Mouse (Mus musculus): Measurements from ENCODE around the gene Cfd. TPM values are rescaled to one million over a fixed set of nuclear protein-coding genes. Genes with fewer than 3 reads are reported as not detected.

Cfd gene
- polyA plus RNA-seq, 1 experiment from 2014 or later: not detected

- no peaks in the 10 kb centered on the region for H3K9me3 ChIP-seq (replicated peaks)
- peak overlapping the region; percentile 80 for H3K4me2 ChIP-seq
- peaks cover 34% of the 10 kb centered on the region for H3K36me3 ChIP-seq
- H3K4me1 ChIP-seq (replicated peaks): peaks cover 67% of the 10 kb centered on the region
- 22% methylated on average over 9 of the region's 9 CpGs for WGBS
- peak overlapping the region; percentile 98 for H3K27ac ChIP-seq (ENCODE audit: poor library complexity, severe bottlenecking)
- H3K4me3 ChIP-seq: peak overlapping the region; percentile 94
- H3K9ac ChIP-seq: peak overlapping the region; percentile 96
- no peak for ATAC-seq (ENCODE audit: insufficient number of reproducible peaks, low FRiP score)
- 0 out of 2 replicates have a peak, but pooled peaks cover 2% of the 10 kb centered on the region for H3K27me3 ChIP-seq (replicated peaks)
These were observed 38.5 kb downstream of the Cfd start for GRCm38 (mm10) chr10:79928907-79929701.

DNA sequence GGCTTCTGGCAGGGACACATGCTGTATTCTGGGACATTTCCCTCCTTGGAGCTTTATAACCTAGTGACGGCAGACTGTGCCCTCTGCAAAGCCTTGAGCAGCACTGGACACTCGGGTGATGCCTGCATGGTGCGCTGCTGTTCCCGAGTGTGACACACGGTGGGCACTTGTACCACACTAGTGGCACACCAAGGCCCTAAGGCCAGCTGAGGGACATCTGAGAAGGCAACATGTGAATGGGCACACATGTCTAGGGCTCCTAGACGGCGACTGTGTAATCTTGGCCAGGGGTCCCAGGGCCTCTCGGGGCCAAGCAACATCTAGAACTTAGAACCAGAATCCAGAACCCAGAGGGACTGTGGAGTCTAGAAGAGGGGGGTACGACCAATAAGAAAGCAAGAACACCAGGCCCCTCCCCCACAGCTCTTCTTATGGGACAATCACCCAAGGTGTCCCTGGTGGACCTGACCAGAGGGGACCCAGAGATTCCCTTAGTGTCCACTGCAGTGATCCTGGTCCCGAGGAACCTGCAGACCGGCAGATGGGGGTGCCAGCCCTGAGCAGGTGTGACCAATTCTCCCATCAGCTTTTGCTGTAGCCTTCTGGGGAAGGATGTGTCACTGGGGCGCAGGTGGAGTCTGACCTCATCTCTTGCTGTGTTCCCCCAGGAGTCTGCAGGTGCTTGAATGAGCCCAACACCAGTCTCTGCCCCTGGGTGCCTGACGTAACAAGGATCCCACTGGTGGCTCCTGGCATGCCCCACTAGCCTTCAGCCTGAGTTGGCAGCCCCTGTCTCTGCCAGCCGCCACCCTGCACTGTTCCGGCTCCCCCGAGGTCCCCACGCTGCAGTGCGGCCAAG, 39.5 kb downstream of the Cfd start:
- no peaks in the 10 kb centered on the region for H3K27me3 ChIP-seq (replicated peaks)
- no peak overlapping the region for H3K4me3 ChIP-seq
- no peak for ATAC-seq (ENCODE audit: insufficient number of reproducible peaks, low FRiP score)
- peak overlapping the region; percentile 96; the same call in 1 of the 2 replicates for H3K9ac ChIP-seq
- peaks cover 78% of the 10 kb centered on the region for H3K4me1 ChIP-seq (replicated peaks)
- H3K9me3 ChIP-seq (replicated peaks): no peaks in the 10 kb centered on the region
- WGBS: 87% methylated on average over 18 of the region's 18 CpGs
- peak overlapping the region; percentile 80; the same call in 1 of the 2 replicates for H3K4me2 ChIP-seq
- peaks cover 40% of the 10 kb centered on the region for H3K36me3 ChIP-seq
- H3K27ac ChIP-seq (ENCODE audit: poor library complexity, severe bottlenecking): peak overlapping the region; percentile 98

GRCm38 (mm10) chr10:79930826-79931186, 40.2 kb downstream of the Cfd start:
- Histone ChIP-seq H3K4me2 (no peak overlapping the region), H3K36me3 (peaks cover 43% of the 10 kb centered on the region), H3K4me3 (no peak overlapping the region), H3K9ac (no peak overlapping the region), H3K27me3 (replicated peaks) (no peaks in the 10 kb centered on the region), H3K27ac (ENCODE audit: poor library complexity, severe bottlenecking) (no peak overlapping the region), H3K4me1 (replicated peaks) (peaks cover 80% of the 10 kb centered on the region), H3K9me3 (replicated peaks) (no peaks in the 10 kb centered on the region)
- no peak for ATAC-seq (ENCODE audit: insufficient number of reproducible peaks, low FRiP score)
- 87% methylated on average over 16 of the region's 16 CpGs for WGBS

DNA sequence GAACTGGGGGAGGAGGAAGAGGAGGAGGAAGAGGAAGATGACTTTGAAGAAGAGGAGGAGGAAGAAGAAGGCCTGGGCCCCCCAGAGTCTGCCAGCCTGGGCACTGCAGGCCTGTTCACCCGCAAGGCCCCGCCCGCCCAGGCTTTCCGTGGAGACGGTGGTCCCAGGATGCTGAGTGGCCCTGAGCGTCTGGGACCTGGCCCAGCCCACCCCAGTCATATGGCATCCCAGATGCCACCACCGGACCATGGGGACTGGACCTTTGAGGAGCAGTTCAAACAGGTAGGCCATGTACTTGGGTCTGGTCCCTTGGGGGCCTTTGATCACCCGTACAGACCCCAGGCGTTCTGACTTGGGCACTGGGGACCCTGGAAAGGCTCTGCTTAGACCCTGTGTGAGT, 41.1 kb downstream of the Cfd start:
- Histone ChIP-seq H3K9ac (no peak overlapping the region), H3K4me2 (peak overlapping the region; percentile 49; the same call in 1 of the 2 replicates), H3K36me3 (peaks cover 43% of the 10 kb centered on the region), H3K4me3 (no peak overlapping the region), H3K4me1 (replicated peaks) (peaks cover 82% of the 10 kb centered on the region), H3K27me3 (replicated peaks) (no peaks in the 10 kb centered on the region), H3K9me3 (replicated peaks) (no peaks in the 10 kb centered on the region), H3K27ac (ENCODE audit: poor library complexity, severe bottlenecking) (no peak overlapping the region)
- 78% methylated on average over 9 of the region's 9 CpGs for WGBS
- no peak for ATAC-seq (ENCODE audit: insufficient number of reproducible peaks, low FRiP score)

DNA sequence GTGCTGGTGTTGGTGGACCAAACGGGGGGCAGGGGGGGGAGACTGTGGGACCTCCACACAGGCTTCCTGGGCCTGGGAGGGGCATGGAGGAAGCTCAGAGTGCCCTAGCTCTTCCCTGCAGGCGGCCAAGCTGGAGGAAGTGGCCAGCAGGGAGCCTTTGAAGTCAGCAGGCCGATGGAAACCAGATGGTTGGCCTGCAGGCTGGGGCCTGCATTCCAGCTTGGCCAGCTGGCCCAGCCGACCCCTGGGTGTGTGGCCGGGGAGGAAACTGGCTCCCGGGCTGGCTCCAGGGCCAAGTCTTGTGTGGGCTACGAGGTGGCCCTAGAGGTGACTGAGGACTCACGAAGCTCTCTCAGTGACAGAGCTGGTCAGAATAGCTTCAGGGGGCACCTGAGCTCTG, 42.1 kb downstream of the Cfd start:
- Histone ChIP-seq H3K27me3 (replicated peaks) (no peaks in the 10 kb centered on the region), H3K4me2 (peak overlapping the region; percentile 49), H3K27ac (ENCODE audit: poor library complexity, severe bottlenecking) (peak overlapping the region; percentile 75), H3K9ac (peak overlapping the region; percentile 46), H3K4me3 (0 out of 2 replicates have a peak overlapping the region, but pooled peaks have one; percentile 4), H3K9me3 (replicated peaks) (no peaks in the 10 kb centered on the region), H3K36me3 (peaks cover 48% of the 10 kb centered on the region), H3K4me1 (replicated peaks) (peaks cover 91% of the 10 kb centered on the region)
- ATAC-seq (ENCODE audit: insufficient number of reproducible peaks, low FRiP score): peak; percentile 17; the same call in 1 of the 2 replicates
- 10% methylated on average over 8 of the region's 8 CpGs for WGBS

DNA sequence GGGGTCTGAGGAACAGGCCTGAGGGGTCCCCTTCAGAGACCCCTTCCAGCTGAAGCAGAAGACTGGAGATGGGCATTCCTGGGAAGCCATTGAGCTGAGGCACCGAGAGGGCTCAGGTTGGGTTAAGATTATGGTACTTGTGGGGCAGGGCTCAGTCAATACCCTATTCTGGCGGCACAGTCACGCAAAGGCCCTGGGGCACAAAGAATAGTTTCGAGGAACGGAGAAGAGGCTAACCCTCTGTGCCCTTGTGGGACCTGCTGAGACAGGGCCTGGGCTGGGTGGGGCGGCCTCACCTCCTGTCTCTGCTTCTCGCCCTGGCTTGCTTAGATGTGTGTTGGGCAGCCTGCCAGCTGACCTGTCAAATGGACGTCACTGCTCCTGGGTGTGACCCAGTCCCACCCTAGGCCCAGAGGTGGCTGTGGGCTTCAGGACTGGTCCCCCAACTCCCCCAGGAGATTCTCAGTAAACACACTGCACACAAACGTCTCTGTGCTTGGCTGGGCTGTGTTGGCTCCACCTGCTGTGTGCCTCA, 42.6 kb downstream of the Cfd start:
- peak overlapping the region; percentile 49 for H3K4me2 ChIP-seq
- H3K27me3 ChIP-seq (replicated peaks): no peaks in the 10 kb centered on the region
- ATAC-seq (ENCODE audit: insufficient number of reproducible peaks, low FRiP score): no peak
- H3K27ac ChIP-seq (ENCODE audit: poor library complexity, severe bottlenecking): peak overlapping the region; percentile 75
- 0 out of 2 replicates have a peak overlapping the region, but pooled peaks have one; percentile 4 for H3K4me3 ChIP-seq
- peak overlapping the region; percentile 46 for H3K9ac ChIP-seq
- WGBS: 50% methylated on average over 9 of the region's 9 CpGs
- peaks cover 96% of the 10 kb centered on the region for H3K4me1 ChIP-seq (replicated peaks)
- H3K36me3 ChIP-seq: peaks cover 53% of the 10 kb centered on the region
- no peaks in the 10 kb centered on the region for H3K9me3 ChIP-seq (replicated peaks)

- WGBS: 75% methylated on average over 6 of the region's 6 CpGs
- Histone ChIP-seq H3K36me3 (peaks cover 55% of the 10 kb centered on the region), H3K27me3 (replicated peaks) (no peaks in the 10 kb centered on the region), H3K4me3 (no peak overlapping the region), H3K9me3 (replicated peaks) (no peaks in the 10 kb centered on the region), H3K9ac (0 out of 2 replicates have a peak overlapping the region, but pooled peaks have one; percentile 46), H3K4me2 (0 out of 2 replicates have a peak overlapping the region, but pooled peaks have one; percentile 49), H3K4me1 (replicated peaks) (peaks cover 97% of the 10 kb centered on the region), H3K27ac (ENCODE audit: poor library complexity, severe bottlenecking) (peak overlapping the region; percentile 75; the same call in 1 of the 2 replicates)
- no peak for ATAC-seq (ENCODE audit: insufficient number of reproducible peaks, low FRiP score)
These were observed 43.2 kb downstream of the Cfd start for GRCm38 (mm10) chr10:79933861-79934260.

DNA sequence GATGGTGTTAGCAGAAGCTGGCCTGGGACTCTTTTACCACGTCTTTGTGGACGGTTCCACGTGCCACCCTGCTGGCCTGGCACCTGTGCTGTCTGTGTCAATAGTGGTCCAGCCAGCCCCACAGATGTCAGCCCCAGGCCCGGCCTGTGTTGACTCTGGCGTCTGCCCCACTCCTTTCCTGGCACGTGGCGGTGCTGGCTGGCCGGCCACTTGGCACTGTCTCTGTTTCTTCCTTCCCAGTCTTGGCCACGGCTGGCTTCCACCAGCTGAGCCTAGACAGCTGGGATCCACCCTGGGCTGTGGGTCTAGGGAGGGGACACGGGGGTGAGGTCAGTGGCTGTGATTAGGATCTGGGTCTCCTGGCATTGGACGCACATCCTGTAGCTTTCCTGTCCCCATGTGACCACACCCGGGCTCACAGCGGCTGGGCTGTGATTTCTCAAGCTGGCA, 43.6 kb downstream of the Cfd start:
- 0 out of 2 replicates have a peak overlapping the region, but pooled peaks have one; percentile 3 for H3K27ac ChIP-seq (ENCODE audit: poor library complexity, severe bottlenecking)
- no peaks in the 10 kb centered on the region for H3K27me3 ChIP-seq (replicated peaks)
- no peak overlapping the region for H3K4me2 ChIP-seq
- peak; percentile 51 for ATAC-seq (ENCODE audit: insufficient number of reproducible peaks, low FRiP score)
- WGBS: 58% methylated on average over 13 of the region's 13 CpGs
- H3K4me3 ChIP-seq: no peak overlapping the region
- no peak overlapping the region for H3K9ac ChIP-seq
- peaks cover 59% of the 10 kb centered on the region for H3K36me3 ChIP-seq
- H3K4me1 ChIP-seq (replicated peaks): peaks cover 96% of the 10 kb centered on the region
- H3K9me3 ChIP-seq (replicated peaks): no peaks in the 10 kb centered on the region

- H3K4me2 ChIP-seq: no peak overlapping the region
- no peak overlapping the region for H3K9ac ChIP-seq
- peaks cover 96% of the 10 kb centered on the region for H3K4me1 ChIP-seq (replicated peaks)
- H3K27ac ChIP-seq (ENCODE audit: poor library complexity, severe bottlenecking): 0 out of 2 replicates have a peak overlapping the region, but pooled peaks have one; percentile 3
- peaks cover 63% of the 10 kb centered on the region for H3K36me3 ChIP-seq
- no peaks in the 10 kb centered on the region for H3K27me3 ChIP-seq (replicated peaks)
- no peak overlapping the region for H3K4me3 ChIP-seq
- no peaks in the 10 kb centered on the region for H3K9me3 ChIP-seq (replicated peaks)
- 92% methylated on average over 16 of the region's 16 CpGs for WGBS
- no peak for ATAC-seq (ENCODE audit: insufficient number of reproducible peaks, low FRiP score)
These were observed 44.3 kb downstream of the Cfd start for GRCm38 (mm10) chr10:79934794-79935569.

GRCm38 (mm10) chr10:79936284-79936910, 45.7 kb downstream of the Cfd start:
- Histone ChIP-seq H3K27ac (ENCODE audit: poor library complexity, severe bottlenecking) (peak overlapping the region; percentile 73), H3K9ac (0 out of 2 replicates have a peak overlapping the region, but pooled peaks have one; percentile 13), H3K36me3 (peaks cover 58% of the 10 kb centered on the region), H3K4me2 (peak overlapping the region; percentile 43), H3K4me3 (peak overlapping the region; percentile 5; the same call in 1 of the 2 replicates), H3K27me3 (replicated peaks) (no peaks in the 10 kb centered on the region), H3K4me1 (replicated peaks) (peaks cover 97% of the 10 kb centered on the region), H3K9me3 (replicated peaks) (no peaks in the 10 kb centered on the region)
- WGBS: 47% methylated on average over 10 of the region's 10 CpGs
- no peak for ATAC-seq (ENCODE audit: insufficient number of reproducible peaks, low FRiP score)

Measured in heart, embryonic 12.5 days (tissue).